Mouse (Mus musculus): ENCODE measurements around the gene Paxip1. TPM values are rescaled to one million over a fixed set of nuclear protein-coding genes. Genes with fewer than 3 reads are reported as not detected.
A peak's percentile ranks its signal among the peaks of the same experiment; 100 is the strongest.

Gene Paxip1
- polyA plus RNA-seq, 1 experiment from 2014 or later, result 8.0 TPM

GRCm38 (mm10) chr5:27814282-27814681, 22.8 kb upstream of the Paxip1 start:
- Histone ChIP-seq H3K27ac (ENCODE audit: low read depth, low read length) (no peak overlapping the region), H3K9me3 (ENCODE audit: control insufficient read depth) (no peaks in the 10 kb centered on the region), H3K27me3 (replicated peaks; ENCODE audit: control insufficient read depth, insufficient read depth, low read length) (no peaks in the 10 kb centered on the region), H3K36me3 (ENCODE audit: control insufficient read depth, insufficient read depth) (no peaks in the 10 kb centered on the region), H3K9ac (ENCODE audit: low read depth, low read length) (no peak overlapping the region), H3K4me3 (ENCODE audit: low read depth, low read length) (no peak overlapping the region), H3K4me2 (replicated peaks; ENCODE audit: low read depth) (no peak overlapping the region), H3K4me1 (replicated peaks; ENCODE audit: control insufficient read depth, insufficient read depth, low read length) (no peaks in the 10 kb centered on the region)
- WGBS, result 86% methylated on average over 2 of the region's 2 CpGs
- TF ChIP-seq CTCF (IDR thresholded peaks at IDR 0.05; ENCODE audit: low read depth), result no peak
- no peak for ATAC-seq

DNA sequence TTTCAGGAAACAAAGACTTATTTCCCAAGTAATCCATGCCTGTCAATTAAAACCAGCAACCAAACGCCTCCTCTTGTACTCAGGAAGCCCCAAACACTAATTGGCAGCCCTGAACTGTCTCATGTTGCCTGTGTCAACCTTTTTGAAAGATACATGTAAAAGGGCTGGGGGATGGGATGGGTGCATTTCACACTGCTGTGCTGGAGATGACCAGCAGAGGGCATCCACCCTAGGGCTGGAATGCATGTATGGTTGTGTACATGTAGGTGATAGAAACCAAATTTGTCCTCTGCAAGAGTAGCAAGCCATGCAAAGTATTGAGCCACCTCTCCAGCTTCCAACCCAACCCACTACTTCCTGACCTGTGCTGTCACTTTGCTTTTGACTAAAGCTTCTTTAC, 2.4 kb upstream of the Paxip1 start:
- Histone ChIP-seq H3K36me3 (ENCODE audit: control insufficient read depth, insufficient read depth) (no peaks in the 10 kb centered on the region), H3K4me1 (replicated peaks; ENCODE audit: control insufficient read depth, insufficient read depth, low read length) (no peaks in the 10 kb centered on the region), H3K27me3 (replicated peaks; ENCODE audit: control insufficient read depth, insufficient read depth, low read length) (no peaks in the 10 kb centered on the region), H3K9me3 (ENCODE audit: control insufficient read depth) (no peaks in the 10 kb centered on the region), H3K4me3 (ENCODE audit: low read depth, low read length) (no peak overlapping the region), H3K4me2 (replicated peaks; ENCODE audit: low read depth) (no peak overlapping the region), H3K9ac (ENCODE audit: low read depth, low read length) (no peak overlapping the region), H3K27ac (ENCODE audit: low read depth, low read length) (no peak overlapping the region)
- no peak for ATAC-seq
- peak; percentile 90 for TF ChIP-seq CTCF (IDR thresholded peaks at IDR 0.05; ENCODE audit: low read depth)
- WGBS, result 13% methylated on average over 1 of the region's 1 CpGs

DNA sequence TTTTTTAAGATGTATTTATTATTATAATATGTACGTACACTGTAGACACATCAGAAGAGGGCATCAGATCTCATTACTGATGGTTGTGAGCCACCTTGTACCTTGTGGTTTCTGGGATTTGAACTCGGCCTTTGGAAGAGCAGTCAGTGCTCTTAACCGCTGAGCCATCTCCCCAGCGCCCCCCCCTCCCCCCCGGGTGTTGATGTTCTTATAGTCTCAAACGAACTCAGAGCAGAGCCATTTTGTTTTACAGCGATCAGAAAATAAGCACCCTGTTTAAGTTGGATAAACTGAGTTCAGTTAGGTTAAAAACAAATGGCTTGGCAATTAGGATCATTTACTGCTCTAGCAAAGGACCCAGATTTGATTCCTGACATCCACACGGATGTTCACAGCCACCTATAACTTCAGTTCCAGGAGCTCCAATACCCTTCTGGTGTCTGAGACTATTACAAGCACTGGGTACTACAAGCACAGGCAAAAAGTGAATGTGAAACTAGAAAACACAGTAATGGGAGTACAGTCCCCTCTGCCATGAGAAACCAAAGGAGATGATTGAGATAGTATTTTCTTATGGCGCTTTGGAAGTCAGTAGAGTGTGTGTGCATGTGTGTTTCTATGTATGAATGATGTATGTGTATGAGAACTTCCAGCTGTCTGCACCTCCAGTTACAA, 1.2 kb upstream of the Paxip1 start:
- Histone ChIP-seq H3K4me1 (replicated peaks; ENCODE audit: control insufficient read depth, insufficient read depth, low read length) (no peaks in the 10 kb centered on the region), H3K4me2 (replicated peaks; ENCODE audit: low read depth) (peak overlapping the region; percentile 67), H3K27me3 (replicated peaks; ENCODE audit: control insufficient read depth, insufficient read depth, low read length) (no peaks in the 10 kb centered on the region), H3K9me3 (ENCODE audit: control insufficient read depth) (no peaks in the 10 kb centered on the region), H3K27ac (ENCODE audit: low read depth, low read length) (no peak overlapping the region), H3K9ac (ENCODE audit: low read depth, low read length) (peak overlapping the region; percentile 65; the same call in 1 of the 2 replicates), H3K4me3 (ENCODE audit: low read depth, low read length) (no peak overlapping the region), H3K36me3 (ENCODE audit: control insufficient read depth, insufficient read depth) (peaks cover 9% of the 10 kb centered on the region)
- ATAC-seq, result no peak
- no peak for TF ChIP-seq CTCF (IDR thresholded peaks at IDR 0.05; ENCODE audit: low read depth)
- 45% methylated on average over 9 of the region's 9 CpGs for WGBS

DNA sequence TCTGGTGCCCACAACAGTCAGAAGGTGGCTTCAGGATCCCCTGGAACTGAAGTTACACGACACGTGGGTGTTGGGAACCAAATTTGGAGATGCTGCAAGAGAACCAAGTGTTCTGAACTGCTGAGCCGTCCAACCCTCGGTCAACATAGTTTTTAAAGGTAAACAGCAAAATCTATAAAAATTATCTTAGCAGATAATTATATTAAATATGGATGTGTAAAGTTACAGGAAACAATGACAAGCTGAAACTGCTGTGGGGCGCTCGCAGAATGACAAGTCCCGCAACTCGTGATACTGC, 631 bp upstream of the Paxip1 start:
- H3K4me3 ChIP-seq (ENCODE audit: low read depth, low read length), result peak overlapping the region; percentile 70
- peak overlapping the region; percentile 67 for H3K4me2 ChIP-seq (replicated peaks; ENCODE audit: low read depth)
- ATAC-seq, result no peak
- H3K9ac ChIP-seq (ENCODE audit: low read depth, low read length), result peak overlapping the region; percentile 65
- H3K27ac ChIP-seq (ENCODE audit: low read depth, low read length), result peak overlapping the region; percentile 88
- no peaks in the 10 kb centered on the region for H3K27me3 ChIP-seq (replicated peaks; ENCODE audit: control insufficient read depth, insufficient read depth, low read length)
- 7% methylated on average over 8 of the region's 8 CpGs for WGBS
- H3K9me3 ChIP-seq (ENCODE audit: control insufficient read depth), result no peaks in the 10 kb centered on the region
- H3K36me3 ChIP-seq (ENCODE audit: control insufficient read depth, insufficient read depth), result peaks cover 14% of the 10 kb centered on the region
- H3K4me1 ChIP-seq (replicated peaks; ENCODE audit: control insufficient read depth, insufficient read depth, low read length), result no peaks in the 10 kb centered on the region
- no peak for TF ChIP-seq CTCF (IDR thresholded peaks at IDR 0.05; ENCODE audit: low read depth)

- peaks cover 25% of the 10 kb centered on the region for H3K36me3 ChIP-seq (ENCODE audit: control insufficient read depth, insufficient read depth)
- H3K4me1 ChIP-seq (replicated peaks; ENCODE audit: control insufficient read depth, insufficient read depth, low read length), result no peaks in the 10 kb centered on the region
- under 1% methylated on average over 47 of the region's 47 CpGs for WGBS
- H3K27me3 ChIP-seq (replicated peaks; ENCODE audit: control insufficient read depth, insufficient read depth, low read length), result no peaks in the 10 kb centered on the region
- no peak for TF ChIP-seq CTCF (IDR thresholded peaks at IDR 0.05; ENCODE audit: low read depth)
- H3K27ac ChIP-seq (ENCODE audit: low read depth, low read length), result peak overlapping the region; percentile 88
- H3K4me3 ChIP-seq (ENCODE audit: low read depth, low read length), result peak overlapping the region; percentile 70
- peak; percentile 69 for ATAC-seq
- no peaks in the 10 kb centered on the region for H3K9me3 ChIP-seq (ENCODE audit: control insufficient read depth)
- peak overlapping the region; percentile 65 for H3K9ac ChIP-seq (ENCODE audit: low read depth, low read length)
- peak overlapping the region; percentile 67 for H3K4me2 ChIP-seq (replicated peaks; ENCODE audit: low read depth)
These were observed 592 bp downstream of the Paxip1 start for GRCm38 (mm10) chr5:27790910-27791288.

DNA sequence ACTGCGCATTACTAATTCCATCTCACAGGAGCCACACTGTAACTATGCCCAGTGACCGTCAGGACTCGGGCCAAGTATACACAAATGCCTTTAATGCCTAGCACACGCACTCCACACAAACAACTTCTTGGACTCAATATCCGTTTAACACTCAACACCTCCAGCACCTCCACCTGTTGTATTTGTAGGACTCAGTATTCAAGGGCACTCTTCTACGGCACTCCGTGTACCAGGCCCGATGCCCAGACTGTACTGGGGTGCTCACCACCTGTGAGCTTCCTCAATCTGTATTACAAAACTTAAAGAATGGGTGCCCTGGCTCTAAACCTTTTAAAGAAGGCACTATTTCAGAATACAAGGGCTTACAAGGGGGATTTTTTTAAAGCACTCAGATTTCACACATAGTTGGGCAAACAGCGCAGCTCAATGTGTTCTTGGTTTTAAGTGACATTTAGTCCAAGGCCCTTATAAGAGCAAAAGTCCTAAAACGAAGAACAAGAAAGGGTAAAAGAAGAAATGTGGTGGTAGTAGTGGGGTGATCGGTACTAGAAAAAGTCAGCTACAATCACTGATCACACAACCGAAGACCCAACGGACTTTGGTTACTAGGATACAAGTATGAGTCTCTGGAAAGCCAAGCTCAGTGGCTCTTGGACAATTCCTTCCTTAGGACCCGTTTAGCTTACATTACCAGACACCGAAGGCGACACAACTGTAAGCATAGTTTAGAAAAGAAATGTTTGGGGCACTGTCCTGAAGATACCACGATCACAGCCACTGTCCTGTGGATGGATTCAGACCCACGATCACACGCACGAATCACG, 1.2 kb downstream of the Paxip1 start:
- no peaks in the 10 kb centered on the region for H3K9me3 ChIP-seq (ENCODE audit: control insufficient read depth)
- no peak for TF ChIP-seq CTCF (IDR thresholded peaks at IDR 0.05; ENCODE audit: low read depth)
- H3K27me3 ChIP-seq (replicated peaks; ENCODE audit: control insufficient read depth, insufficient read depth, low read length), result no peaks in the 10 kb centered on the region
- peak overlapping the region; percentile 70 for H3K4me3 ChIP-seq (ENCODE audit: low read depth, low read length)
- H3K27ac ChIP-seq (ENCODE audit: low read depth, low read length), result no peak overlapping the region
- peak overlapping the region; percentile 67 for H3K4me2 ChIP-seq (replicated peaks; ENCODE audit: low read depth)
- ATAC-seq, result no peak
- 17% methylated on average over 21 of the region's 21 CpGs for WGBS
- H3K36me3 ChIP-seq (ENCODE audit: control insufficient read depth, insufficient read depth), result peaks cover 30% of the 10 kb centered on the region
- no peaks in the 10 kb centered on the region for H3K4me1 ChIP-seq (replicated peaks; ENCODE audit: control insufficient read depth, insufficient read depth, low read length)
- H3K9ac ChIP-seq (ENCODE audit: low read depth, low read length), result peak overlapping the region; percentile 65

Measured in intestine, postnatal 0 days (tissue).